Mouse (Mus musculus) CH12.LX (cell line): ENCODE data around the gene Ikzf5. TPM values are rescaled to one million over a fixed set of nuclear protein-coding genes. Genes with fewer than 3 reads are reported as not detected.

Experiments used
- DNase-seq: peaks from one replicate; pipeline ENCODE4 v3.0.0-alpha.2; 2013; ENCODE audit errors: extremely low read depth
- H3K27ac ChIP-seq: 2 replicates; pipeline ENCODE4 v1.5.1; 2012; ENCODE audit warnings: low read depth, mild to moderate bottlenecking, control low read depth, moderate library complexity; ENCODE audit not compliant: insufficient read depth
- H3K27me3 ChIP-seq: replicated peaks from 2 replicates; pipeline ENCODE3; 2012; ENCODE audit warnings: inconsistent platforms
- H3K36me3 ChIP-seq, 2 experiments: replicated peaks in 1 of 2; 2 replicates each; pipeline versions ENCODE3 to v1.6.1; 2012; ENCODE audit warnings: inconsistent platforms in 1 of 2, low read length in 1 of 2, mild to moderate bottlenecking in 1 of 2, mixed read lengths in 1 of 2, moderate library complexity in 1 of 2; ENCODE audit not compliant: control insufficient read depth in 1 of 2, insufficient read depth in 1 of 2
- H3K4me1 ChIP-seq, 2 experiments: 2 replicates each; pipeline ENCODE4 v1.6.1; 2012; ENCODE audit warnings: inconsistent platforms in 1 of 2, moderate library complexity in 1 of 2; ENCODE audit not compliant: insufficient read depth in 2 of 2, control insufficient read depth in 1 of 2
- H3K4me2 ChIP-seq: 2 replicates; pipeline ENCODE4 v1.6.1; 2012; ENCODE audit warnings: low read depth, mild to moderate bottlenecking, control low read depth; ENCODE audit not compliant: poor library complexity, insufficient read depth, severe bottlenecking
- H3K4me3 ChIP-seq, 3 experiments: fragments of 150-350 bp in 1 of 3; sonication (generic) in 1 of 3; replicated peaks in 1 of 3; 2 replicates each; pipeline versions ENCODE3 to v1.5.1; 2011 to 2012; ENCODE audit warnings: low read depth in 2 of 3, low read length in 2 of 3, mild to moderate bottlenecking in 2 of 3, moderate library complexity in 2 of 3, control low read depth in 1 of 3, improper control_type of control experiment in 1 of 3, inconsistent platforms in 1 of 3, mixed read lengths in 1 of 3; ENCODE audit not compliant: poor library complexity in 1 of 3
- H3K79me2 ChIP-seq: replicated peaks from 2 replicates; pipeline ENCODE4 v1.6.1; 2012; ENCODE audit warnings: mild to moderate bottlenecking, moderate library complexity; ENCODE audit not compliant: control insufficient read depth, poor library complexity, insufficient read depth, severe bottlenecking; ENCODE audit errors: extremely low read depth
- H3K9ac ChIP-seq: 2 replicates; pipeline ENCODE4 v1.6.1; 2012; ENCODE audit warnings: low read depth, mild to moderate bottlenecking, control low read depth, moderate library complexity; ENCODE audit not compliant: insufficient read depth
- H3K9me3 ChIP-seq: replicated peaks from 2 replicates; pipeline ENCODE3; 2012; ENCODE audit warnings: low read length, inconsistent platforms, mixed read lengths
- CHD1 ChIP-seq: IDR thresholded peaks from 2 replicates; pipeline ENCODE4 v1.6.1; 2012; ENCODE audit warnings: low read depth, low read length, improper control_type of control experiment, inconsistent platforms
- CHD2 ChIP-seq: IDR thresholded peaks from 2 replicates; pipeline ENCODE4 v1.6.1; 2011; ENCODE audit warnings: low read length, improper control_type of control experiment
- CTCF ChIP-seq, 2 experiments: IDR thresholded peaks in 1 of 2; conservative IDR thresholded peaks in 1 of 2; 2 replicates each; pipeline ENCODE4 v1.5.1; 2011 to 2012; ENCODE audit warnings: low read depth in 2 of 2, low read length in 2 of 2, improper control_type of control experiment in 1 of 2, inconsistent platforms in 1 of 2, mild to moderate bottlenecking in 1 of 2, moderate library complexity in 1 of 2
- EP300 ChIP-seq: IDR thresholded peaks from 2 replicates; pipeline ENCODE4 v1.6.1; 2011; ENCODE audit warnings: low read length, improper control_type of control experiment
- ETS1 ChIP-seq: conservative IDR thresholded peaks from 2 replicates; pipeline ENCODE4 v1.6.1; 2012; ENCODE audit warnings: low read depth, mild to moderate bottlenecking, inconsistent platforms, low read length, improper control_type of control experiment, moderate library complexity
- HCFC1 ChIP-seq: IDR thresholded peaks from 2 replicates; pipeline ENCODE4 v1.6.1; 2012; ENCODE audit warnings: low read depth, mild to moderate bottlenecking, inconsistent platforms, low read length, improper control_type of control experiment
- IRF4 ChIP-seq: IDR thresholded peaks from 2 replicates; pipeline ENCODE4 v1.6.1; 2014; ENCODE audit warnings: low read depth, mild to moderate bottlenecking, inconsistent platforms, low read length, improper control_type of control experiment
- MAFK ChIP-seq: IDR thresholded peaks from 2 replicates; pipeline ENCODE4 v1.6.1; 2011; ENCODE audit warnings: low read length, improper control_type of control experiment; ENCODE audit not compliant: insufficient replicate concordance
- MAZ ChIP-seq: IDR thresholded peaks from 2 replicates; pipeline ENCODE4 v1.6.1; 2012; ENCODE audit warnings: low read depth, mild to moderate bottlenecking, inconsistent platforms, low read length, improper control_type of control experiment, moderate library complexity
- MEF2A ChIP-seq: IDR thresholded peaks from 2 replicates; pipeline ENCODE4 v1.6.1; 2014; ENCODE audit warnings: low read depth, mild to moderate bottlenecking, inconsistent platforms, low read length, improper control_type of control experiment, borderline replicate concordance
- NELFE ChIP-seq: IDR thresholded peaks from 2 replicates; pipeline ENCODE4 v1.6.1; 2011; ENCODE audit warnings: low read depth, low read length, improper control_type of control experiment
- NRF1 ChIP-seq: IDR thresholded peaks from 2 replicates; pipeline ENCODE4 v1.6.1; 2014; ENCODE audit warnings: low read depth, mild to moderate bottlenecking, inconsistent platforms, low read length, improper control_type of control experiment, moderate library complexity
- PAX5 ChIP-seq: IDR thresholded peaks from 2 replicates; pipeline ENCODE4 v1.6.1; 2012; ENCODE audit warnings: low read length, inconsistent platforms, mixed read lengths
- POLR2A ChIP-seq: IDR thresholded peaks from 2 replicates; pipeline ENCODE4 v1.6.1; 2011; ENCODE audit warnings: low read depth, mild to moderate bottlenecking, improper control_type of control experiment, low read length
- POLR2AphosphoS2 ChIP-seq: IDR thresholded peaks from 2 replicates; pipeline ENCODE4 v1.6.1; 2011; ENCODE audit warnings: low read depth, low read length, improper control_type of control experiment
- RAD21 ChIP-seq: IDR thresholded peaks from 2 replicates; pipeline ENCODE4 v1.6.1; 2011; ENCODE audit warnings: low read depth, mild to moderate bottlenecking, low read length, improper control_type of control experiment, moderate library complexity
- TBP ChIP-seq: conservative IDR thresholded peaks from 2 replicates; pipeline ENCODE4 v1.6.1; 2011; ENCODE audit warnings: low read depth, low read length, improper control_type of control experiment
- USF2 ChIP-seq: conservative IDR thresholded peaks from 2 replicates; pipeline ENCODE4 v1.6.1; 2011; ENCODE audit warnings: low read depth, low read length, improper control_type of control experiment
- ZC3H11A ChIP-seq: IDR thresholded peaks from 2 replicates; pipeline ENCODE4 v1.6.1; 2012; ENCODE audit warnings: low read depth, mild to moderate bottlenecking, inconsistent platforms, low read length, improper control_type of control experiment
- ZKSCAN1 ChIP-seq: IDR thresholded peaks from 2 replicates; pipeline ENCODE4 v1.6.1; 2012; ENCODE audit warnings: low read depth, inconsistent platforms, low read length, improper control_type of control experiment, borderline replicate concordance
- ZMIZ1 ChIP-seq: IDR thresholded peaks from 2 replicates; pipeline ENCODE4 v1.6.1; 2012; ENCODE audit warnings: low read depth, mild to moderate bottlenecking, inconsistent platforms, low read length, improper control_type of control experiment
- ZNF384 ChIP-seq: IDR thresholded peaks from 2 replicates; pipeline ENCODE4 v1.6.1; 2012; ENCODE audit warnings: low read depth, low read length, improper control_type of control experiment, inconsistent platforms
- dilution Hi-C: fragments of 300-500 bp; cut with MboI; formaldehyde crosslinking; loops from 2 replicates; pipeline ENCODE4 v1.14.3; 2020; ENCODE audit warnings: low sequenced_read_pairs; ENCODE audit not compliant: extremely low pct_unique_long_range_greater_than_20kb, extremely low pct_ligation_motif_present
- in situ Hi-C: fragments of 300-500 bp; cut with MboI; formaldehyde crosslinking; loops from 3 replicates; pipeline ENCODE4 v1.14.3; 2019; ENCODE audit warnings: low sequenced_read_pairs, low pct_ligation_motif_present, low pct_unique_long_range_greater_than_20kb, mixed read lengths
- polyA plus RNA-seq: library from polyadenylated mRNA; unstranded; fragments of >175 nt; gene quantifications from 2 replicates; pipeline ENCODE4 v1.2.1, GENCODE M21; 2012; ENCODE audit warnings: low read depth; ENCODE audit not compliant: insufficient read length
- total RNA-seq, 2 experiments: library from RNA; depleted of rRNA; stranded (reverse); fragments of 300-350 nt in 1 of 2; fragments of >200 nt in 1 of 2; gene quantifications; 2 replicates each; pipeline ENCODE4 v1.2.3; 2012 to 2014

Ikzf5 gene
- total and polyA plus RNA-seq, 3 experiments, result 4.7 to 18.5 (median 8.1) TPM

DNA sequence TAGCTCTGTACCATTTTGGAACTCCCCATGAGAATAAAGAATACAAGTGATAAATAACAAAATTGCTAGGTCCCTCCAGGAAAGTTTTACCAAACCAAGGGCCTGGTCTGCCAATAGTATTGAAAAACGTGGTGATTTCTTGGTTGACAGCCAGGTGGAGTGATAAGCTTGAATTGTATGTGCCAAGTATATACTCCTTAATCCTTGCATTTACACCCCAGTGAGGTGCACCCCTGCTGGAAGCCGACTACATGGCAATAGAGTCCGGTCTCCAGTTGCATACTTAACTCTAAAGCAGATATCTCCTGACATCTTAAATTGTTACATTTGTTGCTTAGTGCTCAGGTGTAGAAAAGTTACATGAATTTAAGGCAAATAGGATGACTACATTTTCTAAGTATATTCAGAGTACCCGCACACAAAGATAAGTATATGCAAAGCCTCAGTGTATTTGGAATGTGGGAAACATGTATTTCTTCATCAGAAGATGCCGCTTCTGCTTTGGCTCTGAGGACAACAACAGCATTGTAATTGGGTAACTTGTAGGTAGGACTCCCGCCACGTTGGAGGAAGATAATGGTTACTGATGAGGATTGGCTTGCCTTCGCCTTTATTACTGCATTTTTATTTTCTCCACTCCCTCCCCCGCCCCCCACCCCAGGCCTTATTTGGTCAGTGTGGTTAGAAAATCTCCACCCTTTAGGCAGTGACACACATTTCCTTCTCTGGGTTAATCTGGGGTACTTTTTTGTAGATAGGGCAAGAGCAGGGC is 38.3 kb downstream of the Ikzf5 start:
- in situ Hi-C loops, result no loop called here
- H3K27me3 ChIP-seq, result peaks cover 2% of the 10 kb centered on the region
- H3K4me3 ChIP-seq, result peak overlapping the region in 2 of 3 experiments; percentile 61 to 88
- peak overlapping the region; percentile 70; the same call in 1 of the 2 replicates for H3K9ac ChIP-seq
- dilution Hi-C loops, result no loop called here
- peaks cover 2 to 15% of the 10 kb centered on the region in 2 experiments; a peak in 3 of 4 replicates for H3K4me1 ChIP-seq
- DNase-seq, result peak; percentile 29
- no peaks in the 10 kb centered on the region for H3K79me2 ChIP-seq
- TF ChIP-seq POLR2A (no peak), NELFE (no peak), CTCF (conservative IDR thresholded peaks at IDR 0.05 in 1 of 2, IDR thresholded peaks at IDR 0.05 in 1 of 2; ENCODE audit: low read depth in 2 of 2, low read length in 2 of 2) (peak in 1 of 2 experiments; percentile 32; a peak in 2 of 4 replicates), ZMIZ1 (no peak), USF2 (no peak), POLR2AphosphoS2 (no peak), CHD1 (no peak), ZNF384 (no peak), HCFC1 (no peak), MAFK (no peak), EP300 (no peak), ZC3H11A (no peak), RAD21 (peak; percentile 13), MEF2A (no peak)
- H3K4me2 ChIP-seq, result peak overlapping the region; percentile 55
- no peaks in the 10 kb centered on the region for H3K9me3 ChIP-seq
- H3K27ac ChIP-seq, result no peak overlapping the region
- H3K36me3 ChIP-seq, result peaks cover 0 to 16% of the 10 kb centered on the region in 2 experiments

DNA sequence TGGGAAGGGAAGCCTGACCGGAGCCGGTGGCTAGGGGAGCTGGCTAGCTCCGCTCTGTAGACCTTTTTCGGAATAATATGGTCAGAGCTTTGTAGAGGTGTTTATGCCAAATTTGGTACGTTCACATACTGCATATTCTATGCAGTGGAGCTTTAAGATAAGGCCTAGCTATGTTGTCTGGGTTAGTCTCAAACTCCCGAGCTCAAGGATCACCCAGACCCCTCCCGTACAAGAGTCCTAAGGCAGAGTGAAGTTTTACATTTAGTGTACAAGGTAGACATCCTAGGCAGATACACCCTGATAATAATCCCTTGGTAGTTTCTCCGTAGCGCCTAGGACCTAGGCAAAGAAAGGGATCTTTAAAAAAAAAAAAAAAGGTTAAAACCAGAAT is 38.9 kb downstream of the Ikzf5 start:
- peaks cover 0 to 16% of the 10 kb centered on the region in 2 experiments for H3K36me3 ChIP-seq
- H3K9ac ChIP-seq, result peak overlapping the region; percentile 70
- TF ChIP-seq PAX5, result no peak
- no peak for TF ChIP-seq NRF1
- TF ChIP-seq MAZ, result no peak
- no peak for TF ChIP-seq ZKSCAN1
- TF ChIP-seq RAD21, result no peak
- no peak; the same call in 1 of the 2 replicates for TF ChIP-seq TBP
- no peak for TF ChIP-seq HCFC1
- no peak for TF ChIP-seq USF2
- TF ChIP-seq IRF4, result no peak
- no peak for TF ChIP-seq ETS1
- no peak for TF ChIP-seq ZMIZ1
- TF ChIP-seq POLR2AphosphoS2, result no peak
- no peak for TF ChIP-seq NELFE
- TF ChIP-seq CHD2, result no peak
- H3K27me3 ChIP-seq, result peaks cover 4% of the 10 kb centered on the region
- dilution Hi-C loops, result no loop called here
- in situ Hi-C loops, result no loop called here
- H3K4me1 ChIP-seq, result peaks cover 2 to 15% of the 10 kb centered on the region in 2 experiments; a peak in 3 of 4 replicates
- no peaks in the 10 kb centered on the region for H3K9me3 ChIP-seq
- no peaks in the 10 kb centered on the region for H3K79me2 ChIP-seq
- DNase-seq, result no peak
- peak overlapping the region; percentile 55 for H3K4me2 ChIP-seq
- peak overlapping the region; percentile 61 to 88 (median 79) for H3K4me3 ChIP-seq
- H3K27ac ChIP-seq, result 0 out of 2 replicates have a peak overlapping the region, but pooled peaks have one; percentile 34
